Mouse (Mus musculus) small intestine, adult 2 months (tissue): Measurements from ENCODE around the gene Tek. TPM values are rescaled to one million over a fixed set of nuclear protein-coding genes. Genes with fewer than 3 reads are reported as not detected.

Experiments used
- H3K27ac ChIP-seq: fragments of 200-500 bp; 2 replicates; pipeline ENCODE4 v1.5.1; 2012; ENCODE audit warnings: low read depth, low read length, control low read depth, inconsistent platforms; ENCODE audit not compliant: insufficient read depth
- H3K27me3 ChIP-seq: fragments of 200-500 bp; 2 replicates; pipeline ENCODE4 v1.6.1; 2012; ENCODE audit warnings: mild to moderate bottlenecking, moderate library complexity, low read length, inconsistent platforms; ENCODE audit not compliant: control insufficient read depth, insufficient read depth
- H3K36me3 ChIP-seq: fragments of 200-500 bp; 2 replicates; pipeline ENCODE4 v1.6.1; 2012; ENCODE audit warnings: mild to moderate bottlenecking, low read length, control low read depth, inconsistent platforms; ENCODE audit not compliant: control insufficient read depth, insufficient read depth
- H3K4me1 ChIP-seq: fragments of 200-500 bp; 2 replicates; pipeline ENCODE4 v1.6.1; 2012; ENCODE audit warnings: low read length, inconsistent platforms, mixed read lengths; ENCODE audit not compliant: control insufficient read depth, insufficient read depth, insufficient read length
- H3K4me3 ChIP-seq: fragments of 200-500 bp; 2 replicates; pipeline ENCODE4 v1.5.1; 2012; ENCODE audit warnings: low read depth, mild to moderate bottlenecking, control low read depth, inconsistent platforms, low read length, moderate library complexity
- CTCF ChIP-seq: fragments of 200-500 bp; IDR thresholded peaks from 2 replicates; pipeline ENCODE4 v1.5.1; 2012; ENCODE audit warnings: low read depth, mild to moderate bottlenecking, control low read depth, inconsistent platforms, low read length, moderate library complexity, mixed read lengths; ENCODE audit not compliant: insufficient replicate concordance, insufficient read length; ENCODE audit errors: extremely low read depth
- POLR2A ChIP-seq: fragments of 200-500 bp; IDR thresholded peaks from 2 replicates; pipeline ENCODE4 v1.6.1; 2012; ENCODE audit warnings: low read depth, mild to moderate bottlenecking, control low read depth, inconsistent platforms, low read length, moderate library complexity
- WGBS: fragments of 180-500 bp; shearing (Covaris S2); methylation state at CpG from one replicate; pipeline ENCODE4 v1.1.7; 2018; 5-methylcytosine and 5-hydroxymethylcytosine counted together
- polyA plus RNA-seq: library from polyadenylated mRNA; depleted of rRNA; stranded (reverse); fragments of >200 nt; gene quantifications from 2 replicates; pipeline ENCODE4 v1.2.3, GENCODE M21; 2012; rRNA removed

The Tek gene
- polyA plus RNA-seq, 1 experiment = 1.3 TPM

DNA sequence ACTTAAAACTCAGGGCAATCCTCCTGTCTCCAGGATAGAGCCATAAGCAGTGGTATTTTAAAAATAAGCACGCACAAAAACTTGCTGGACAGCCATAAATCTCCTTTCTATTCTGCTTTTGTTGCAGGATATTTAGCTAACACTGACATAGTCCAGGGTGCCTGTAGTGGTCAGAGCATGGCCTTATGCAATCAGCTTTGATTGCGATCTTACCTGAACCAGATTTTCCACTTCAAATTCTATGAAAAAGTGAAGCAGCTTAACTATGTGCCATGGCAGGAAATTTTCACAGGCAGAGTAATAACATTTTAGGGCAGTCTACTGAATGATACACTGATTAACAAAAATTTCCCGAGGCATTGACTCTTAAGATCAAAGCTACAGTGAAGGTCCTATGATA is 115.2 kb downstream of the Tek start:
- no peak overlapping the region for H3K4me3 ChIP-seq
- no peaks in the 10 kb centered on the region for H3K27me3 ChIP-seq
- H3K36me3 ChIP-seq = no peaks in the 10 kb centered on the region
- WGBS = 66% methylated on average over 3 of the region's 3 CpGs
- no peak overlapping the region for H3K27ac ChIP-seq
- TF ChIP-seq CTCF (no peak), POLR2A (no peak)
- no peaks in the 10 kb centered on the region for H3K4me1 ChIP-seq

DNA sequence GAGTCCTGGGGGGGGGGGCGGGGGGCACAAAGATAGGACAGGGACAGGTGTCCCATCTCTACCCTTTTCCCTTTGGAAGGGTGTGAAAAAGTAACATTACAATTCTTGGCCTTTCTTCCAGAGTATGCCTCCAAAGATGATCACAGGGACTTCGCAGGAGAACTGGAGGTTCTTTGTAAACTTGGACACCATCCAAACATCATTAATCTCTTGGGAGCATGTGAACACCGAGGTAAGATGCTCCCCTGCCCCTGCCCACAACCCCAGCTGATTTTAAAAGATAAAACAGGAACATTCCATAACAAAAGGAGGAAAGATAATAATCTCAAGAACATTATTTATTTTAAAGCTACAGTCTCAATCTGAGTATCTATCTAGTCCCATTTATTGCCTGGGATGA is 116.1 kb downstream of the Tek start:
- no peaks in the 10 kb centered on the region for H3K4me1 ChIP-seq
- no peaks in the 10 kb centered on the region for H3K36me3 ChIP-seq
- H3K4me3 ChIP-seq = no peak overlapping the region
- H3K27me3 ChIP-seq = no peaks in the 10 kb centered on the region
- no peak overlapping the region for H3K27ac ChIP-seq
- TF ChIP-seq CTCF (no peak), POLR2A (no peak)
- WGBS = 42% methylated on average over 3 of the region's 3 CpGs

DNA sequence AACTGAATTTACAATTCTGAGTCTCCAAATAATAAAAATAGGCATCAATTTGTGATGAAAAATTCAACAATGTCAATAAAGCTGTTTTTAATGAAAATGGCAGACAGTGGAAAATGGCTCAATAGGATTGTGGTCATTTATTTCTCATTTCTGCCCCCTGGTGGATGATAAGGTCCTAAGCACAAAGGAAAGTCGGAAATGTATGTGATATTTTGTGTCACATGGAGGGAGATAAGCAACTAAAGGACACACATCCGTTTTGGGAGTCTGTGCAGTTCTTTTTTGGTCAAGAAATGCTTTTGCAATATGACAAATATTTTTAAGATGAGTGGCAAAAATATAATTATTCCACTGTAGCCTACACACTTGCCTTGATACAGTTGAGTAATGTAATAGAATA is 161.7 kb downstream of the Tek start:
- H3K4me1 ChIP-seq = no peaks in the 10 kb centered on the region
- H3K4me3 ChIP-seq = no peak overlapping the region
- WGBS = 10% methylated on average over 2 of the region's 2 CpGs
- H3K27me3 ChIP-seq = no peaks in the 10 kb centered on the region
- H3K27ac ChIP-seq = no peak overlapping the region
- TF ChIP-seq CTCF (no peak), POLR2A (no peak)
- H3K36me3 ChIP-seq = no peaks in the 10 kb centered on the region

DNA sequence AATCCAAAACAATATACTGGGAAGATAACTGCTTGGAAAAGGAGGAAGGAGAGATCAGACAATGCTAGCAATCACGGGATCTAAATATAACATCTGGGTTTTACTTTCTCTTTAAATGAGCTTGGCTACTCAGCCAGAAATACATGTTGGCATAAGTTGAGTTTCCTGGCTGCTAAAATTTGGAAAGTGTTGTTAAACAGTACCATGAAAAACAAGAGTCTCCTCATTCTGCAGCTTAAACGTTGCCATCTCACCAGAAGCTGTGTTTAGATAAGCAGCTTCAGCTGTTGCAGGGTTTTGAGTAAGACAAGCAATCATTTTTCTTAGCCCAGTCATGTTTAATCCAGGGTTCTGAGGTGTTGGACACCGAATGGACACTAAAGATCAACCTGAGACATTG is 162.7 kb downstream of the Tek start:
- Histone ChIP-seq H3K27me3 (no peaks in the 10 kb centered on the region), H3K27ac (no peak overlapping the region), H3K4me1 (no peaks in the 10 kb centered on the region), H3K36me3 (no peaks in the 10 kb centered on the region), H3K4me3 (no peak overlapping the region)
- TF ChIP-seq POLR2A (no peak), CTCF (no peak)
- 34% methylated on average over 3 of the region's 3 CpGs for WGBS

Other genes with a start within 250 kb of the Tek start
- gene Gm10306, start 182.7 kb upstream of the Tek start, polyA plus RNA-seq = not detected in 2 replicates
- gene Caap1, start 182.5 kb upstream of the Tek start, polyA plus RNA-seq = 2.5 and 4.6 TPM in 2 replicates
- 25.3 and 46.0 TPM in 2 replicates for gene Plaa, start 136.0 kb upstream of the Tek start, polyA plus RNA-seq
- 0.15 and 0.17 TPM in 2 replicates for gene Ift74, start 124.8 kb upstream of the Tek start, polyA plus RNA-seq
- gene Lrrc19, start 89.1 kb upstream of the Tek start, polyA plus RNA-seq = 4.0 and 6.8 TPM in 2 replicates
- not detected in 2 replicates for gene Eqtn, start 189.6 kb downstream of the Tek start, polyA plus RNA-seq
- 0.99 and 1.3 TPM in 2 replicates for gene Mysm1, start 239.8 kb downstream of the Tek start, polyA plus RNA-seq